Mouse (Mus musculus) kidney, embryonic 14.5 days (tissue): Measurements from ENCODE around the gene Boll. TPM values are rescaled to one million over a fixed set of nuclear protein-coding genes. Genes with fewer than 3 reads are reported as not detected.

Source experiments
- ATAC-seq: fragments of 200-750 bp; cut with Nextera tagmentation; 2 replicates; pipeline ENCODE4 v1.8.0; 2017; ENCODE audit warnings: moderate number of reproducible peaks, mild to moderate bottlenecking, moderate TSS enrichment, moderate library complexity; ENCODE audit not compliant: low FRiP score, low TSS enrichment
- H3K27ac ChIP-seq: fragments of 300-500 bp; sonication (generic); 2 replicates; pipeline ENCODE4 v1.5.1; 2014; ENCODE audit warnings: low read depth, mild to moderate bottlenecking, low read length, moderate library complexity, mixed read lengths
- H3K27me3 ChIP-seq: fragments of 300-500 bp; sonication (generic); 2 replicates; pipeline ENCODE4 v1.6.1; 2014; ENCODE audit warnings: mild to moderate bottlenecking, low read length; ENCODE audit not compliant: control insufficient read depth, insufficient read depth
- H3K36me3 ChIP-seq: fragments of 300-500 bp; sonication (generic); 2 replicates; pipeline ENCODE4 v1.6.1; 2014; ENCODE audit warnings: low read length, mixed read lengths; ENCODE audit not compliant: control insufficient read depth, insufficient read depth
- H3K4me1 ChIP-seq: fragments of 300-500 bp; sonication (generic); 2 replicates; pipeline ENCODE4 v1.6.1; 2014; ENCODE audit warnings: low read length, mixed read lengths; ENCODE audit not compliant: control insufficient read depth, insufficient read depth
- H3K4me2 ChIP-seq: fragments of 300-500 bp; sonication (generic); replicated peaks from 2 replicates; pipeline ENCODE4 v1.6.1; 2014; ENCODE audit warnings: low read depth, mild to moderate bottlenecking, low read length
- H3K4me3 ChIP-seq: fragments of 300-500 bp; sonication (generic); 2 replicates; pipeline ENCODE4 v1.5.1; 2014; ENCODE audit warnings: mild to moderate bottlenecking, low read length
- H3K9ac ChIP-seq: fragments of 300-500 bp; sonication (generic); 2 replicates; pipeline ENCODE4 v1.6.1; 2014; ENCODE audit warnings: low read depth, mild to moderate bottlenecking, low read length, moderate library complexity
- H3K9me3 ChIP-seq: fragments of 300-500 bp; sonication (generic); 2 replicates; pipeline ENCODE4 v1.6.1; 2016; ENCODE audit warnings: low read length; ENCODE audit not compliant: control insufficient read depth
- WGBS: fragments of 180-500 bp; shearing (Covaris S2); extraction: QIAGEN DNeasy Blood & Tissue Kit; methylation state at CpG from one replicate; pipeline ENCODE4 v1.1.7; 2014; 5-methylcytosine and 5-hydroxymethylcytosine counted together
- polyA plus RNA-seq: library from polyadenylated mRNA; unstranded; fragments of >200 nt; fragmentation: Nextera tagmentation; extraction: Ambion mirVana; gene quantifications from 2 replicates; pipeline ENCODE4 v1.2.1, GENCODE M21; 2014

The Boll gene
- polyA plus RNA-seq, 1 experiment from 2014 or later: 0.72 TPM

GRCm38 (mm10) chr1:55205808-55206327, 157.4 kb downstream of the Boll start:
- no peak overlapping the region for H3K4me3 ChIP-seq
- H3K9ac ChIP-seq: no peak overlapping the region
- 0 out of 2 replicates have a peak, but pooled peaks cover 10% of the 10 kb centered on the region for H3K4me1 ChIP-seq
- no peaks in the 10 kb centered on the region for H3K9me3 ChIP-seq
- no peaks in the 10 kb centered on the region; the same call in 1 of the 2 replicates for H3K36me3 ChIP-seq
- WGBS: 59% methylated on average over 5 of the region's 5 CpGs
- H3K27ac ChIP-seq: no peak overlapping the region
- no peak overlapping the region for H3K4me2 ChIP-seq
- H3K27me3 ChIP-seq: no peaks in the 10 kb centered on the region
- no peak for ATAC-seq

- Histone ChIP-seq H3K36me3 (no peaks in the 10 kb centered on the region; the same call in 1 of the 2 replicates), H3K9me3 (no peaks in the 10 kb centered on the region), H3K27ac (no peak overlapping the region), H3K4me2 (no peak overlapping the region), H3K9ac (no peak overlapping the region), H3K27me3 (no peaks in the 10 kb centered on the region), H3K4me1 (0 out of 2 replicates have a peak, but pooled peaks cover 7% of the 10 kb centered on the region), H3K4me3 (no peak overlapping the region)
- WGBS: 78% methylated on average over 18 of the region's 18 CpGs
- peak; percentile 26; the same call in 1 of the 2 replicates for ATAC-seq
Measured at GRCm38 (mm10) chr1:55201850-55202752, 161.2 kb downstream of the Boll start.

- 46% methylated on average over 3 of the region's 3 CpGs for WGBS
- ATAC-seq: no peak
Measured at GRCm38 (mm10) chr1:55198719-55199118, 164.6 kb downstream of the Boll start.

More at GRCm38 (mm10) chr1:55198719-55199118, 164.6 kb downstream of the Boll start:
- H3K9ac ChIP-seq: no peak overlapping the region
- H3K4me1 ChIP-seq: 0 out of 2 replicates have a peak, but pooled peaks cover 7% of the 10 kb centered on the region
- no peaks in the 10 kb centered on the region for H3K36me3 ChIP-seq
- no peak overlapping the region for H3K27ac ChIP-seq
- H3K4me3 ChIP-seq: no peak overlapping the region
- no peaks in the 10 kb centered on the region for H3K9me3 ChIP-seq
- H3K27me3 ChIP-seq: no peaks in the 10 kb centered on the region
- H3K4me2 ChIP-seq: no peak overlapping the region

Other genes with a start within 250 kb of the Boll start
- 144 and 172 TPM in 2 replicates for gene Mob4, start 232.2 kb downstream of the Boll start, polyA plus RNA-seq
- gene Rftn2, start 136.7 kb downstream of the Boll start, polyA plus RNA-seq: 4.8 and 6.6 TPM in 2 replicates
- gene Mars2, start 126.3 kb downstream of the Boll start, polyA plus RNA-seq: 2.1 and 2.4 TPM in 2 replicates
- 4.7 and 5.7 TPM in 2 replicates for gene Plcl1, start 42.5 kb upstream of the Boll start, polyA plus RNA-seq